Mouse (Mus musculus) mature B cell (primary cell): ENCODE results near the gene Wdr60.
"Not testable (repeated sequence)": the region's sequence is repeated elsewhere in the genome, so short reads cannot be mapped to it uniquely, and the experiment has no call there.

ENCODE experiments used
- in situ Hi-C: fragments of 300-500 bp; cut with MboI; formaldehyde crosslinking; loops from 2 replicates; pipeline ENCODE4 v1.14.3; 2019

Wdr60 gene

GRCm38 (mm10) chr12:116262555-116263341 is at the start of gene Wdr60:
TSS of gene Wdr60 (minus strand) at chr12:116263022.
- in situ Hi-C loops = no loop called here

- in situ Hi-C loops = no loop called here
Observed at GRCm38 (mm10) chr12:116308612-116309011, 45.8 kb upstream of the Wdr60 start.

GRCm38 (mm10) chr12:116307870-116308269 is 45.0 kb upstream of the Wdr60 start:
- in situ Hi-C loops = no loop called here

- in situ Hi-C loops = no loop called here
Observed at GRCm38 (mm10) chr12:116306042-116306441, 43.2 kb upstream of the Wdr60 start.

DNA sequence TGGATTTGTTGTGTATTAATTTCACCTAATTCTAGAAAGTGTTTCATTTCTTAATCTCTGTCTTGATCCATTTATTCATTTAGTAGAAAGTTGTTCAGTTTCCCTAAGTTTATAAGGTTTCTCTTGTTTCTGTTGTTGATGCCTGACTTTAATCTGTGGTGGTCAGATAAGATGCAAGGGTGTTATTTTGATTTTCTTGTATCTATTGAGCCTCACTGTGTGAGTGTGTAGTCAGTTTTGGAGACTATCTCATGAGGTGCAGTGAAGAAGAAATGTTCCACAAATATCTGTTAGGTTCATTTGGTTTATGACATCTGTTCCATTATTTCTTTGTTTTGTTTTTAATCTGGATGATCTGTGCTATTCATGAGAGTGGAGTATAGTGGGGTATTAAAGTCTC is 39.4 kb upstream of the Wdr60 start:
- in situ Hi-C loops = no loop called here

DNA sequence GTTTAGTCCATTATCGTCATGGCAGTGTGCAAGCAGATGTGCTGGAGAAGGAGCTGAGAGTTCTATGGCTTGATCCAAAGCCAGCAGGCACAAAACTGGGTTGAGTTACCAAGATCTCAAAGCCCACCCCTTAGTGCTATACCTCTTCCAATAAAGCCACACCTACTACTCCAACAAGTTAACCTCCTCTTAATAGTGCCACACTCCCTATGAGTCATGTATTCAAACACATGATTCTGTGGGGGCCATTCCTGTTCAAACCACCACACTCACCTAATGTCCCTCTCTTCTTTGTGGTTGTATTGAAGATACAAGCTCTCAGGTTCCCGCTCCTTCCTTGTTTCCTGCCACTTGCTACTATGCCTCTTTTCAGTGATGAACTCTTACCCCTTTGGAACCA is 37.1 kb upstream of the Wdr60 start:
- in situ Hi-C loops = no loop called here

DNA sequence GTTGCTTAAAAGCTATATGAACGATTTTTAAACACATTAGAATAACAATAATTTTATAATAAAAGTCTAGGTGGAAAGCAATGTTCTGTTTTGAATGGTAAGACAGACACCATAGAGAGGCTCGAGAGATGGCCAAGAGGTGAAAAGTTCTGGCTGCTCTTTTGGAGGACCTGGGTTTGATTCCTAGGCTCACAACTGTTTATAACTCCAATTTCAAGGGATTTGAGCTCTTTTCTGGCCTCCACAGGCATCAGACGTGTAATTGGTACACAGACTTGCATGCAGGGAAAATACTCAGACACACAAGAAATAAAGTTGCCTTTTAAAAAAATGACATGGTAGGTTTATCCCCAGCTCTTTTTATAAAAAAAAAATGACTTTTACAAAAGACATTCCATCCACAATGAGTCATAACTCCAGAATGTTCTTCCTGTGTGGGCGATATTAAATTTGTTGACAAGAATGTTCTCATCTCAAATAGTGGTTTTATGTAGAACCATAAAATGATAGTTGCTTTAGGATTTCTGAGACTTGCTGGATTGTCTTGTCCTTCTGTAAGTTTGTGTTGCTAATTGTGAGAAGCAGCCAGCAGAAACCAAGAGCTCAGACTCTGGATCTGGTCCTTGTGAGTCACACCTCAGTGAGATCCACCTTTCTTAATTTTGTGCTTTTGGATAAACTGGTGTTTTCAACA is 30.9 kb upstream of the Wdr60 start:
- in situ Hi-C loops = no loop called here

GRCm38 (mm10) chr12:116293185-116293584 is 30.4 kb upstream of the Wdr60 start:
- in situ Hi-C loops = no loop called here

- in situ Hi-C loops = no loop called here
Observed at GRCm38 (mm10) chr12:116283511-116283910, 20.7 kb upstream of the Wdr60 start.

- in situ Hi-C loops = no loop called here
Observed at GRCm38 (mm10) chr12:116282856-116283255, 20.0 kb upstream of the Wdr60 start.

DNA sequence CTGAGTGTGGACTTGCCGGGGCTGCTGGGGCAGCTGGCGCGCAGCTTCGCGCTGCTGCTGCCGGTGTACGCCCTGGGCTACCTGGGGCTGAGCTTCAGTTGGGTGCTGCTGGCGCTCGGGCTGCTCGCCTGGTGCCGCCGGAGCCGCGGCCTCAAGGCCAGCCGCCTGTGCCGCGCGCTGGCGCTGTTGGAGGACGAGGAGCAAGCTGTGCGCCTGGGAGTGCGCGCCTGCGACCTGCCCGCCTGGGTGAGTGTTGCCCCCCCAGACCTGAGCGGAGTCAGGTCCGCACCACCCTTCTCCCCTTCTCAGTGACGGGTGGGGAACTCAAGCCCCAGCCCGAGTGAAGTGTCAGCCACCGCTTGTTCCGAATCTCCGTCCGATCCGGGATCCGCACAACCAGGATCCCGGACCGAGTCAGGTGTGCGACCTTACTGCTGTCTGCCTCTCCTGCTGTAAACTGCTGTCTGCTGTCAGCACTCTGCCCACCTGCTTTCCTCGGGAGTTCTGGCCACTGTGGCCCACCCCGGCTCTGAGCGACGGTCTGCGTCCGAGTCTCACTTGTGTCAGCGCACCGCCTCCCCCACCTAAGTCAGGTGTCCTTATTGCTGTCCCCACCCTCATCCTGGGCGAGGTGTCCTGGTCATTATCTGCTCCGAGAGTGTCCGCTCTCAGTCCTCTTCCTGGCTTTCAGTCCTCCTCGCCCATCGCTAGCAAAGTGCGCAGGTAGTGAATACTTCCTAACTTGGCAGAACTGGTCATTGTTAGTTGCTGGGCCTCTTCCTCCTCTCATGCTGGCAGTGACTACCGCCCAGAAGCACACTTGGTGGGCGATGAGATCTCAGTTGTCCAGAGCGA is 18.8 kb upstream of the Wdr60 start:
- in situ Hi-C loops = no loop called here

DNA sequence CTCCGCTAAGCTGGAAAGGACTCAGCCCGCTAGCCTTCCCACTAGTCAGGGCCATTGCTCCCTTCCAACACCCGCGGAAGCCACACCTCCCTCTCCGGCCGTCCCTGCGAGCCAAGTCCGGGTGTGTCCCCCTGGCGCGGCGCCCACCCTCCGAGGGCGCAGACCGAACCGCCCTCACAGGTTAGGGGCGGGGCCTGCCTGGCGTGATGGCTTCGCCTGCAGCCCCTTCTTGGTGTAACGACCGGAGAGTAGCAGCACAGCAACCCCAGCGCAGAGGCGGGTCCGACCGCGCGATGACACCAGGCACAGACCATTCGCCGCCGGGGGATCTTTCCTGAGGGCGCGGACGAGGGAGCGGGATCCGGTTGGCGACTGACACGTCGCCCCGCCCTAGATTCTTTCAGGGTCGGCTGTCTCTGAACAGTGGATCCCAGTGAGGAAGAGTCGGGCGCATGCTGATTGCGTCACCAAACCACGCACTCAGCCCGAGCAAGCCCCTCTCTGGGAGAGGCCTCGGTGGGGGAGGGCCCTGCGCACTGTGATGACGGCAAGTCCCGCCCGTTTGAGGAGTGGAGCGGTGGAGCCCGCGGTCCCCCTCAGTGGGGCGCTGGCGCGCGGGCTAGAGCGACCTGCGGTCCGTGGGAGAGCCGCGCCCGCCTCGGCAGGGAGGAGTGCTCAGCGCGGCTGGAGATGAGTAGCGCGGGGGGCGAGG is 18.0 kb upstream of the Wdr60 start, which contains the start of gene Esyt2:
TSS of gene Esyt2 (plus strand) at position 544 of the 712 bp plus-strand sequence.
- in situ Hi-C loops = no loop called here

GRCm38 (mm10) chr12:116280149-116280652 is 17.4 kb upstream of the Wdr60 start:
- in situ Hi-C loops = no loop called here

DNA sequence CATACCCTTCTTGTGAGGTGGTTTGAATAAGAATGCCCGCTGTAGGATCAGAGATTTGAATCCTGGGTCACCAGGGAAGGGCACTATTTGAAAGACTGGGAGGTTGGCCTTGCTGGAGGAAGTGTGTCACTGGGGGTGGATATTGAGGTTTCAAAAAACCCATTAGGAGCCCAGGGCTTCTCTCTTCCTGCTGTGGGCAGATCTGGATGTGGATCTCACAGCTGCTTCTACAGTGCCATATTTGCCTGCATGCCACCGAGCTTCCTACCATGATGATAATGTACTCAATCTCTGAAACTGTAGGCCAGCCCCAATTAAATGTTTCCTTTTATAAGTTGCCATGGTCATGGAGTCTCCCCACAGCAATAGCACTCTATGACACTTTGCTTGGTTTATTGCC is 16.4 kb upstream of the Wdr60 start:
- in situ Hi-C loops = no loop called here

DNA sequence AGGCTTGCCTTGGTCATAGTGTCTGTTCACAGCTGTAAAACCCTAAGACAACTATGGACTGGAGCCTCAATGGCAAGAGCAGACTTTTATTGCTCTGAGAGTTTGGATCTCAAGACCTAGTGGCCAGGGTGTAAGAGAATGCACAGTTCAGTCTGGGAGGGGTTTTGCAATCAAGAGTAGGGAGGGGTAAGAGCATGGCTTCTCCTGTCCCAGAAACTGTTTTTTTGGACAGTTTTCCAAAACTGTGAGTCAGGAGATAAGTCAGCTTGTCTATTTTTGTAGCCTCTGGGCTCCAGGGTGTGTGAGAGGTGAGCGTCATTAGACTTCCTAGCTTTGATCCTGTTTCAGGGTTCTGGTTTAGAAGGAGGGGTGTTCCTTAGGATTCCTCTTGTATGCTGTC is 15.7 kb upstream of the Wdr60 start:
- in situ Hi-C loops = no loop called here

DNA sequence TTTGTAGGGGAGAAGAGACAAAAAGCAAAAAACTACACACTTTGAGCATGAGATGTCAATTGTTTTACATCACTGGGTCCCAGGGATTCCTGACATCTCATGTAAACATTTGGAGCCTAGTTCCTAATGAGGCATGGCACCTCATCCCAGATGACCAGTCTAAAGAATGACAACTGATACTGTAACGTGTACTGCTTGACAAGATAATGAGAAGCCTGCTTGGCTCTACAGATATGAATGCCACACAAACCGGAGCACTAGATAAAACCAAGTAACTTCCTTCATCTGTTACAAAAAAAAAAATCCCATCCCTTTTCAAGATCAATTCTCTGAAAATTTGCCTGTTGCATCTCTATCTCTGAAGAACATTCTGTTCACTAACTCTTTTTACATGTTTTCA is 14.1 kb upstream of the Wdr60 start:
- in situ Hi-C loops = no loop called here

DNA sequence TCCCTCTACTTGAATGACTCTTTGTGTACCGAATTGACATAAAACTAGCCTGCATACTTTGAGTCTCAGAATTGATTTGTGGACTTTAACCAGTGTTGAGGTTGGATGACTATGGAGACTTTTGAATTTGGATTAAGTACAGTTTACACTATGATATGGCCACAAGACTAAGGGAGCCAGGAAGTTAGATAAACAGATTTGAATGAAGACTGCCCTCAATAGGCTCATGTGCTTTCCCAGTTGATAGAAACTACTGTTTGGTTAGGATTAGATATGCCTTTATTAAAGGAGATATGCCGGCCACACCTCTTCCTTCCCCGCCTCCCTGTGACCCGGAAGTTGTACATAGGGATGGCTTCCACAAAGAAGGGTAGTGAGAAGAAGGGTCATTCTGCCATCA is 12.8 kb upstream of the Wdr60 start:
- in situ Hi-C loops = no loop called here

DNA sequence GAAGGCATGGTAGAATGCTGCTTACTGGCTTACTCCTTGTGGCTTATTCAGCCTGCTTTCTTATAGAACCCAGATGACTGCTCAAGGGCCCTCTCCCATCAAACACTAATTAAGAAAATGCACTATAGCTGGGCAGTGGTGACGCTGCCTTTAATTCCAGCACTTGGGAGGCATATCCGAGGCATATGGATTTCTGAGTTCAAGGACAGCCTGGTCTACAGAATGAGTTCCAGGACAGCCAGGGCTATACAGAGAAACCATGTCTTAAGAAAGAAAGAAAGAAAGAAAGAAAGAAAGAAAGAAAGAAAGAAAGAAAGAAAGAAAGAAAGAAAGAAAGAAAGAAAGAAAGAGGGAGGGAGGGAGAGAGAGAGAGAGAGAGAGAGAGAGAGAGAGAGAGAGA is 12.3 kb upstream of the Wdr60 start, which contains the start of gene Gm11027:
TSS of gene Gm11027 (plus strand) at position 301 of the 400 bp plus-strand sequence.
- in situ Hi-C loops = not testable (repeated sequence)

DNA sequence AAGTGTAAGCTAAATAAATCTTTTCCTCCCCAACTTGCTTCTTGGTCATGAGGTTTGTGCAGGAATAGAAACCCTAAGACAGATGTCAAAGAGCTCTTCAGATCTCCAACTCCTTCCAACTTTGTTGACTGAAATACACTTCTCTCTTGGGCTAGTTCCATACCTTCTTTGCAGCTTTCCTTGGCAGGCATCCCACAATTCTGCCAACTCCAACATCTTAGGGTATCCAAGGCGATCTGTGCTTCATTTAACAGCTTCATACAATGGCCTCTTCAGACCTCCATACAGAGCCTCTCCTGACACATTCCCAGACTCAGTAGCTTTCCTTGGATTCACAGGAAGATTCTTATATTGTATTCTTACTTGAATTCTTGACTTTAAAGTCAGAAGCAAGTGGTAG is 10.9 kb upstream of the Wdr60 start:
- in situ Hi-C loops = no loop called here

DNA sequence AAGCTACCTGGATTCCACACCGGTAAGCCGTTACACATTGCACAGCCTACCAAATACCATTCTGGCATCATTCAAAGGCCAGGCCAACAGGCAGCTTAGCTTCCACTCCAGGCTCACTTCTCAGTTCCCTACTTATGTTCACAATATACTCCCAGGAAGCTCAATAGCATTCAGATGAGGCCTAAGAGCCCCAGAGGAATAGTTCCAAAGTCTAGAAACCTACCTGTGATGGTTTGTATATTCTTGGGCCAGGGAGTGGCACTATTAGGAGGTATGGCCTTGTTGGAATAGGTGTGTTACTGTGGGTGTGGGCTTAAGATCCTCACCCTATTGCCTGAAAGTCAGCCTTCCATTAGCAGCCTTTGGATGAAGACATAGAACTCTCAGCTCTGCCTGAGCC is 8.2 kb upstream of the Wdr60 start:
- in situ Hi-C loops = no loop called here

GRCm38 (mm10) chr12:116270538-116270937 is 7.7 kb upstream of the Wdr60 start:
- in situ Hi-C loops = no loop called here
